Mouse (Mus musculus) heart, embryonic 16.5 days (tissue): ENCODE results near the gene Gpbp1. TPM values are rescaled to one million over a fixed set of nuclear protein-coding genes. Genes with fewer than 3 reads are reported as not detected.

Experiments
- ATAC-seq: fragments of 200-750 bp; cut with Nextera tagmentation; replicated peaks from 2 replicates; pipeline ENCODE4 v1.8.0; 2017; ENCODE audit warnings: moderate number of reproducible peaks; ENCODE audit not compliant: insufficient read depth, low FRiP score; ENCODE audit errors: extremely low read depth
- H3K27ac ChIP-seq: fragments of 300-500 bp; sonication (generic); 2 replicates; pipeline ENCODE4 v1.5.1; 2014; ENCODE audit warnings: mild to moderate bottlenecking, low read length, control low read depth, moderate library complexity
- H3K27me3 ChIP-seq: fragments of 300-500 bp; sonication (generic); 2 replicates; pipeline ENCODE4 v1.6.1; 2014; ENCODE audit warnings: low read length, mixed read lengths; ENCODE audit not compliant: control insufficient read depth, insufficient read depth
- H3K36me3 ChIP-seq: fragments of 300-500 bp; sonication (generic); 2 replicates; pipeline ENCODE4 v1.6.1; 2014; ENCODE audit not compliant: control insufficient read depth, insufficient read depth
- H3K4me1 ChIP-seq: fragments of 300-500 bp; sonication (generic); 2 replicates; pipeline ENCODE4 v1.6.1; 2014; ENCODE audit warnings: low read length, mixed read lengths; ENCODE audit not compliant: control insufficient read depth, insufficient read depth
- H3K4me2 ChIP-seq: fragments of 300-500 bp; sonication (generic); 2 replicates; pipeline ENCODE4 v1.6.1; 2014; ENCODE audit warnings: low read depth, mild to moderate bottlenecking, control low read depth, low read length
- H3K4me3 ChIP-seq: fragments of 300-500 bp; sonication (generic); 2 replicates; pipeline ENCODE4 v1.5.1; 2014; ENCODE audit warnings: mild to moderate bottlenecking, control low read depth, low read length
- H3K9ac ChIP-seq: fragments of 300-500 bp; sonication (generic); 2 replicates; pipeline ENCODE4 v1.6.1; 2014; ENCODE audit warnings: low read length, control low read depth
- H3K9me3 ChIP-seq: fragments of 300-500 bp; sonication (generic); replicated peaks from 2 replicates; pipeline ENCODE4 v1.6.1; 2016; ENCODE audit warnings: low read length; ENCODE audit not compliant: control insufficient read depth
- WGBS: fragments of 180-500 bp; shearing (Covaris S2); extraction: QIAGEN DNeasy Blood & Tissue Kit; methylation state at CpG from one replicate; pipeline ENCODE4 v1.1.7; 2014; 5-methylcytosine and 5-hydroxymethylcytosine counted together
- polyA plus RNA-seq: library from polyadenylated mRNA; unstranded; fragments of >200 nt; fragmentation: Nextera tagmentation; extraction: Ambion mirVana; gene quantifications from 2 replicates; pipeline ENCODE4 v1.2.1, GENCODE M21; 2015

Gene Gpbp1
- 51.9 and 58.3 TPM in 2 replicates for polyA plus RNA-seq

GRCm38 (mm10) chr13:111489802-111490723 lies at the start of gene Gpbp1:
TSS of gene Gpbp1 (minus strand) at chr13:111490111.
- WGBS, result under 1% methylated on average over 90 of the region's 109 CpGs
- Histone ChIP-seq H3K27ac (peak within 1 kb of the TSS; percentile 99), H3K36me3 (no peaks in the 10 kb centered on the region), H3K27me3 (peaks cover 6% of the 10 kb centered on the region), H3K4me3 (peak within 1 kb of the TSS; percentile 75), H3K9ac (peak within 1 kb of the TSS; percentile 99), H3K4me2 (peak within 1 kb of the TSS; percentile 93), H3K4me1 (peaks cover 8% of the 10 kb centered on the region), H3K9me3 (no peaks in the 10 kb centered on the region)
- ATAC-seq, result peak; percentile 98

GRCm38 (mm10) chr13:111537718-111538117 lies 47.8 kb upstream of the Gpbp1 start:
- whole genome bisulfite sequencing, result 75% methylated on average over 9 of the region's 9 CpGs
- no peak overlapping the region for H3K27ac ChIP-seq
- no peak overlapping the region for H3K9ac ChIP-seq
- no peaks in the 10 kb centered on the region for H3K9me3 ChIP-seq
- H3K4me2 ChIP-seq, result no peak overlapping the region
- no peaks in the 10 kb centered on the region for H3K4me1 ChIP-seq
- no peak for ATAC-seq
- no peaks in the 10 kb centered on the region for H3K36me3 ChIP-seq
- no peaks in the 10 kb centered on the region for H3K27me3 ChIP-seq
- no peak overlapping the region for H3K4me3 ChIP-seq

- WGBS, result 75% methylated on average over 6 of the region's 6 CpGs
- no peak for ATAC-seq
These were observed 46.4 kb upstream of the Gpbp1 start for GRCm38 (mm10) chr13:111536207-111536887.

GRCm38 (mm10) chr13:111534131-111534530 lies 44.2 kb upstream of the Gpbp1 start:
- ATAC-seq, result no peak
- 65% methylated on average over 6 of the region's 6 CpGs for WGBS
- Histone ChIP-seq H3K27me3 (no peaks in the 10 kb centered on the region), H3K9me3 (no peaks in the 10 kb centered on the region), H3K4me1 (no peaks in the 10 kb centered on the region), H3K4me2 (no peak overlapping the region), H3K4me3 (no peak overlapping the region), H3K27ac (no peak overlapping the region), H3K36me3 (no peaks in the 10 kb centered on the region), H3K9ac (no peak overlapping the region)

More at GRCm38 (mm10) chr13:111536207-111536887, 46.4 kb upstream of the Gpbp1 start:
- H3K4me1 ChIP-seq, result no peaks in the 10 kb centered on the region
- H3K4me2 ChIP-seq, result no peak overlapping the region
- H3K9ac ChIP-seq, result no peak overlapping the region
- H3K4me3 ChIP-seq, result no peak overlapping the region
- H3K27ac ChIP-seq, result no peak overlapping the region
- no peaks in the 10 kb centered on the region for H3K36me3 ChIP-seq
- no peaks in the 10 kb centered on the region for H3K9me3 ChIP-seq
- H3K27me3 ChIP-seq, result no peaks in the 10 kb centered on the region

- no peak overlapping the region for H3K4me3 ChIP-seq
- H3K4me1 ChIP-seq, result no peaks in the 10 kb centered on the region
- ATAC-seq, result no peak
- WGBS, result 88% methylated on average over 16 of the region's 16 CpGs
- H3K27me3 ChIP-seq, result no peaks in the 10 kb centered on the region
- H3K36me3 ChIP-seq, result no peaks in the 10 kb centered on the region
- no peak overlapping the region for H3K4me2 ChIP-seq
- H3K9ac ChIP-seq, result no peak overlapping the region
- H3K27ac ChIP-seq, result no peak overlapping the region
- no peaks in the 10 kb centered on the region for H3K9me3 ChIP-seq
These were observed 42.5 kb upstream of the Gpbp1 start for GRCm38 (mm10) chr13:111532178-111532948.

GRCm38 (mm10) chr13:111531701-111532100 lies 41.8 kb upstream of the Gpbp1 start:
- WGBS, result 91% methylated on average over 1 of the region's 1 CpGs
- Histone ChIP-seq H3K9me3 (no peaks in the 10 kb centered on the region), H3K36me3 (no peaks in the 10 kb centered on the region), H3K27ac (no peak overlapping the region), H3K4me3 (no peak overlapping the region), H3K4me1 (no peaks in the 10 kb centered on the region), H3K4me2 (no peak overlapping the region), H3K27me3 (no peaks in the 10 kb centered on the region), H3K9ac (no peak overlapping the region)
- no peak for ATAC-seq

- no peak overlapping the region for H3K9ac ChIP-seq
- WGBS, result 86% methylated on average over 2 of the region's 2 CpGs
These were observed 34.4 kb upstream of the Gpbp1 start for GRCm38 (mm10) chr13:111524277-111524676.

GRCm38 (mm10) chr13:111522336-111522735 lies 32.4 kb upstream of the Gpbp1 start:
- no peak overlapping the region for H3K9ac ChIP-seq
- ATAC-seq, result no peak
- no peak overlapping the region for H3K27ac ChIP-seq
- H3K4me2 ChIP-seq, result no peak overlapping the region
- H3K4me1 ChIP-seq, result no peaks in the 10 kb centered on the region
- 76% methylated on average over 9 of the region's 9 CpGs for WGBS
- no peak overlapping the region for H3K4me3 ChIP-seq
- no peaks in the 10 kb centered on the region for H3K27me3 ChIP-seq
- H3K36me3 ChIP-seq, result no peaks in the 10 kb centered on the region
- H3K9me3 ChIP-seq, result no peaks in the 10 kb centered on the region

More at GRCm38 (mm10) chr13:111524277-111524676, 34.4 kb upstream of the Gpbp1 start:
- no peaks in the 10 kb centered on the region for H3K27me3 ChIP-seq
- no peaks in the 10 kb centered on the region for H3K9me3 ChIP-seq
- ATAC-seq, result no peak
- H3K4me1 ChIP-seq, result no peaks in the 10 kb centered on the region
- no peaks in the 10 kb centered on the region for H3K36me3 ChIP-seq
- no peak overlapping the region for H3K27ac ChIP-seq
- H3K4me2 ChIP-seq, result no peak overlapping the region
- H3K4me3 ChIP-seq, result no peak overlapping the region
